Mouse (Mus musculus): ENCODE measurements around the gene Ybey. TPM values are rescaled to one million over a fixed set of nuclear protein-coding genes. Genes with fewer than 3 reads are reported as not detected.

The Ybey gene
- total RNA-seq (2021), result 1 to 10 TPM; 3.6 to 3.9 TPM
- long read RNA-seq, experiment 1, full-length matches to known transcripts, result 1 of 9 reads
- long read RNA-seq, experiment 1, partial matches to known transcripts, result 8 of 9 reads
- long read RNA-seq, experiment 1, other reads (novel, unspliced or antisense), result 0 of 9 reads
- long read RNA-seq, experiment 2, full-length matches to known transcripts, result 4 of 8 reads
- long read RNA-seq, experiment 2, partial matches to known transcripts, result 3 of 8 reads
- long read RNA-seq, experiment 2, other reads (novel, unspliced or antisense), result 1 of 8 reads

DNA sequence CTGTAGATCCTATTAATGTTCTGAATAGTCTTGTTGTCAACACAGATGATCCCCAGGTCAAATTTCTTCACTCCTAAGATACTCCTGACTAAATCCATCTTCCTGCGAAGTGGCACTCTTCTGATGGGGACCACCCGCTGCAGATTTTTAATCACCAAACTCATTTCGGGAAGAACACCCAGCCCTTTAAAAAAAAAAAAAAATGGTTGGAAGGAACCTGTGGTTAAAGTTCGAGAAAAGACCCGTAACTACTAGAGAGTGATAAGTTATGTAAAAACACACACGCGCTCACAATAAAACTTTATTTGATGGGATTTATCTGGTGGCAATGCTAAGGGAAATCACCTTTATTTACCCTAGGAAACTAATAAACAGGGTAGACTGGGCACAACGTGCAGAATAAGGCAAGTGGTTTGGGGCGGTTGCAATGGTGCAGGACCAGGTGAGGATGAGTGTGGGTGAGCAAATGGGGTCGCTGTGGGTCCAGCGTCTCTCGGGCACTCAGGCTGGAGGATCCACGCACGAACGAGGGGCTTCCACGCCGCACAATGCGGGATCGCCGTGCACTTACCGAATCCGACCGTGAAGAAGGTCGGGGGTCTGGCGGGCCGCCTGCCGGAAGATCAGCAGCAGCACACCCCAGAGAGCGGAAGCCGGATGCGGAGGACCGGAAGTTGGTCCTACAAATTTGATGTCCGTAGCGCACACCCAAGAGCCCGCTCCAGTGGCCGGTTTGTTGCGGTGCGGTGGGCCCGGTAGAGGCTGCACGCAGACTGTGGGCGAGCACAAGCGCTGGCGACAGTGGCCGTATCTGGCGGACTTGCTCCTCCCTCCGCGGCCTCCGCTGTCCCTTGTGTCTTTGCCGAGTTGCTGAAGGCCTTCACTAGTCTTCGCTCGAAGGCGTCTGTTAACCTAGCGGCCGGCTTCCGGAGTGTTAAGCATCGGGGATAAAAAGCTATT is at the start of gene Ybey, which contains the start of gene Mcm3ap:
Gene Ybey, minus strand, starts transcription at position 912 of the 960 bp plus-strand sequence.
Gene Mcm3ap, plus strand, starts transcription at position 725 of the 960 bp plus-strand sequence.
- DNase-seq, result peak; percentile 86

DNA sequence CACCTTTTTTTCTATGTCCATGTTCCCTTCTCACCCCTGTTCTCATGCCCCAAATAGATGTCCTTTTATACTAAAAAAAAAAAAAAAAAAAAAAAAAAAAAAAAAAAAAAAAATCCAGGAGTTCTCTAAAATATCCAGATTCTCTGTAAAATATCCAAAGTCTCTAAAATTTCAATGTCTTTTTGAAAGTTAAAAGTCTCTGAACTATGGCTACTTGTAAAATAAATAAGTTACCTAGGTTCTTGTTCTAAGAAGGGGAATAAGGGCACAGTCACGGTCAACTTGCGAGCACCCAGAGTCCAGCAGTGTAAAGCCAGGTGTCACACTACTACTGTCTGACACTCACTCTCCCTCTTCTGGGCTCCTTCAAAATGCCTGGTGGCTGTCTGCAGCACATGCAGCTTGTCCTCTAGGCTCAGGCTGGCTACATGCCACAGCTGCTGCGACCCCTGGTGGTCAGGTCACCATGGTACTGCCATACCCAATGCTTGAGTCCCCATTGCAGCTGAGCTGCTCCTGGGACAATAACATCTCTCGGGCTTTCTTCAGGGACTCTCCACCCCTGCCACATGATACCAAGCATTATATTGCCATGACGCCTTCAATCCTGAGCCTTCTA is 44.2 kb upstream of the Ybey start:
- peak; percentile 53 for DNase-seq

DNA sequence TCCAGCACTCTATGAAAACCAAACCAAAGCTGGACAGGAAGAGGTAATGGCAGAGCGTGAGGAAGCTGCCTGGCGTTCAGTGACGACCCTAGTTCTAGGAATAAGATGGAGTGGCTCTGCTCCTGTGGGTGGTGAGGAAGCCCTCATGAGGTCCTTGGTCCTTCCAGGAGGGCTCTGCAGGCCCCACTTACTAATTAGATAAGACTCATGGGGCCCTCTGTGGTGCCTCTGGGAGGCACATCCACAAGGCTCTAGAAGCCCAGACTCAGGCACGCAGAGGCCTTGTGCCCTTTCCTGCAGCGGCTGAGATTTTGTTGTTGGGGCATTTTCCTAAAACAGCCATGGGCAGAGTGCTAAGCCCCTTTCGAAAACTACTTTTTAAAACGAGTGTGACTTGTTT is 37.0 kb upstream of the Ybey start:
- no peak for DNase-seq

DNA sequence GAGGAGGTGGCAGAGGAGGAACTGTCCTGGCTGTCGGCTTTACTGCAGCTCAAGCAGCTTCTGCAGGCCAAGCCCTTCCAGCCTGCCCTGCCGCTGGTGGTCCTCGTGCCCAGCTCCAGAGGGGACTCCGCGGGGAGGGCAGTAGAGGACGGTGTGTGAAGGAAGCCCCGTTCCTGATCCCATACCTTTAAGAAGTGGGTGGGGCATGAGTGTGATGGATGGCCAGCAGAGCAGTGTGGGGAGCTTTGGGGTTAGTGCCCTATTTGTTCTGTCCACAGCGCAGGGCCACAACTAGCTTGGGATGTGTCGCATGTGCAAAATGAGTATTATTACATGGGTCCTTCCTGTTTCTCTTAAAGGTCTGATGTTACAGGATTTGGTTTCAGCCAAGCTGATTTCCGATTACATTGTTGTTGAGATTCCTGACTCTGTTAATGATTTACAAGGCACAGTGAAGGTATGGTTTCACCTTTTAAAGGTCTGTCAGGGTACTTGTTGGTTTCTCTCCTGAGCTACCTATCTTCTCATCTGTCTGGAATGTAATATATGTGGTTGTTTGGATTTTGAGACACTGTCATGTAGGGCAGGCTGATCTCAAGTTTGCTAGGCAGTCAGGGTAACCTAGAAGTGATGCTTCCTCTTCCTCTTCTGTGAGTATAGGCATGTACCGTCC is 35.5 kb upstream of the Ybey start:
- no peak for DNase-seq

DNA sequence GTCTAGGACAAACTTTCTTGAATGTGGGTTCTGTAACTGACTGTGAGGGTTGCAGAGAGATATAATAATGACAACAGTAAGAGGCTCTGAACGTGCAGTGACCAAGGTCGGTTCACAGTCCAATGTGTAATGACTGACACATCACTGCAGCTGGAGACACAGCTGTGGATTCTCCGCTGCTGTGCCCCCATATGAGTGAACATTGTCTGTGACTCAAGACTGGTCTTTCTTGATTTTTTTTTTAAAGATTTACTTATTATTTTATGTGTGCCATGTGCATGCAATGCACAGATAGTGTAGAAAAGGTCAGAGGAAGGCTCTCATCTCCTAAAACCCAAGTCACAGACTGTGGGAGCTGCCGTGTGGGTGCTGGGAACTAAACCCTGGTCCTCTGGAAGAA is 28.6 kb upstream of the Ybey start:
- DNase-seq, result no peak

DNA sequence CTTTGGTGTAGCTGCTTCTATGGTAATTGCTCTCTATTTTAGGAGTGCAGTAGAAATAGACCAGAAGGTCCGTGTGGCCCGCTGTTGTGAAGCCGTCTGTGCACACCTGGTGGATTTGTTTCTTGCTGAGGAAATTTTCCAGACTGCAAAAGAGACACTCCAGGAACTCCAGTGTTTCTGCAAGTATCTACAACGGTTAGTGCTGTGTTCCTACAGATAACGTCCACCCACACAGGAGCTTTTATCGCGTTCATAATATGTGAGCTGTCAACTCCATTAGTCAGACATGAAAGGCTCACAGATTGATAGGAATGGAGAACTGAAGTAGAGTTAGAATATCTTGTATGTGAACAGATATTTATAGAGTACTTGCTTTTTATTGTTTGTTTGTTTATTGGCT is 27.5 kb upstream of the Ybey start:
- no peak for DNase-seq

DNA sequence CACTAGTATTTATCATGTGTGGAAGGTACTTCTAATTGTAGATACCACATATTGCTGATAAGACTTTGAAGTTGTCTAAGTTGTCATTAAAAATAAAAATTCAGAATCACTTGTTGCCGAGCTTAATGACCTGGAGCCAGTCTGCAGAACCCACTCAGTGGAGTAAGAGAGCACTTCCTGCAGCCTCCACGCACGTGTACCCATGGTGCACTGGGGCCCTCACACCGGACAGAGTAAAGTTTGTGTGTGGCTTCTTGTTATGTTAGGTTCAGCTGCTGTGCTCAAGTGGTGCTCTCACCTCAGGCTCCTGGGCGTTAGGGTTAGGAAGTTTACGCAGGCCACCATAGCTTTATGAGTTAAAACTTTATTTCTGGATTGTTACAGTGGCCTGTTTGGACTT is 26.6 kb upstream of the Ybey start:
- DNase-seq, result no peak

DNA sequence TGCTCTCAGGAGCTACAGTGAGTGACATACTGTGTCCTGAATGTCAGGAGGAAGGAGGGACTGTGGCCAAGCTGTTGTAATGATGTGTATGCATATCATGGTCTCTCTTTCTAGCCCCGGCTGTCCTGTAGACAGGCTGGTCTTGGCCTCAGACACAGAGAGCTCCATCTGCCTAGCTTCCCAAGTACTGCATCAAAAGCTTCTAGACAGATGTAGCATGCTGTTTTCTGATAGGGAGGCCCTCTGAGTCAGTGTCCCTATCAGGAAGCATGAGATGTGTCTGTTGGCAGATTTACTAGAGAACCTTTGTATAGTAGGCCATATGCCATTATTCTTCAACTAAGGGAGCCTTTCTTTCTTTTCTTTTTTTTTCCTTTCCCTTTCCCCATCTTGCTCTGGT is 24.6 kb upstream of the Ybey start:
- no peak for DNase-seq

DNA sequence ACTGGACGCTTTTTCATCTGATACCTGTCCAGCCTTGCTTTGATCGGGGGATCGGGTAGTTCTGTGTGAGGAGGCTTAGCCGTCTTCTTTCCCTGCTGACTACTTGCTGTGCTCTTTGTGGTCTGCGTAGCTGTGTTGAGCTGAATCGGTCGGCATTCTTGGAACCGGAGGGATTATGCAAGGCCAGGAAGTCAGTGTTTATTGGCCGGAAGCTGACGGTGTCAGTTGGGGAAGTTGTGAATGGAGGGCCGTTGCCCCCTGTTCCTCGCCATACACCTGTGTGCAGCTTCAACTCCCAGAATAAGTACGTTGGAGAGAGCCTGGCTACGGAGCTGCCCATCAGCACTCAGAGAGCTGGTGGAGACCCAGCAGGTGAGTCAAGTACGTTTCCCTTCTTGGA is 20.3 kb upstream of the Ybey start:
- no peak for DNase-seq

DNA sequence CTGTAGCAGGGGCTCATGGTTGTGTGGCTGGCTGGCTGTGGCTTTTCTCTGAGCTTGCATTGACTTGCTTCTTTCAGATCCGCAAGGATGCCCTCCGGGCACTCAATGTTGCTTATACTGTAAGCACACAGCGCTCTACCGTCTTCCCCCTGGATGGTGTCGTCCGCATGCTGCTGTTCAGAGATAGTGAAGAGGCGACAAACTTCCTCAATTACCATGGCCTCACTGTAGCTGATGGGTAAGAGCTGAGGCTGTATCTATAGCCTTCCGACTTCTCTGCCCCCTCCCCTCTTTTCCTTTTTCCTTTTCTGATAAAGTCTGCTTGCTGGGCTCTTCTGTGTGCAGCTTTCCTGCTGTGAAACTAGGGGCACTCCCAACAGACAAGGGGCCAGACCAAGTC is 19.4 kb upstream of the Ybey start:
- no peak for DNase-seq

DNA sequence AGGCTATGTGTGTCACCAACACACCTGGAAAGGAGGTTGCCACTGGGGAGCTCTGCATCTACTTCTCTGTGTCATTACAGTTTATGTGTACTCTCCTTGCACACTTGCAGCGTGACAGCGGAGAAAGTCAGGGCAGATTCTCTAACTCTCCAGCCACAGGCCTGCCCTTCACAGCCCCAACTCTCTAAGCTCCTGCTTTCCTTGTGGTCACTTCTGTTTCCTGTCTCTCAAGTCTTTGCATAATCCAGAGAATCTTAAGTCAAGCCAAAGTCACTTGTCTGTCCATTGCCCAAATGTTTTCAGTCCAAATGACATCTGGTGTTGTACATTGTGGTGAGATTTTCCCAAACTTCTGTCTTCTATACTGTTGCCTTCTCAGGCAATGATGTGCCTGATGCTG is 17.4 kb upstream of the Ybey start:
- no peak for DNase-seq

DNA sequence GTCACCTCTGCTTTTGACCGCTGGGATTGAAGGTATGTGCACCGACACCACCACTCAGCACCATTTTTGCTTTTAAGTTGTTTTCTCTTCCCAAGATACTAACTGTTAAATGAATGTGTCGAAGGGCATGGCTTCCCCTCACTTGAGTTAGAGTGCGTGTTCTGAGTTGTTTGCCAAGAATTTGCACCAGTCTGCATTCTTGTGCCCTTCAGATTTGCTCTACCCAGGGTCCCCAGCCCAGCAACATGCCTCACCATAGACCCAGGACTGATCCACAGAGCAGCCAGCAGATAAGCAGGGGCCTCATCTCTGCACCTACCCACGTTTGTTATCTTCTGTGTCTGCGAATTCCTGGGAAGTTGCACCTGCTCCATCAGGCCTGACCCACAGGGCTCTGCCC is 12.6 kb upstream of the Ybey start:
- DNase-seq, result no peak

DNA sequence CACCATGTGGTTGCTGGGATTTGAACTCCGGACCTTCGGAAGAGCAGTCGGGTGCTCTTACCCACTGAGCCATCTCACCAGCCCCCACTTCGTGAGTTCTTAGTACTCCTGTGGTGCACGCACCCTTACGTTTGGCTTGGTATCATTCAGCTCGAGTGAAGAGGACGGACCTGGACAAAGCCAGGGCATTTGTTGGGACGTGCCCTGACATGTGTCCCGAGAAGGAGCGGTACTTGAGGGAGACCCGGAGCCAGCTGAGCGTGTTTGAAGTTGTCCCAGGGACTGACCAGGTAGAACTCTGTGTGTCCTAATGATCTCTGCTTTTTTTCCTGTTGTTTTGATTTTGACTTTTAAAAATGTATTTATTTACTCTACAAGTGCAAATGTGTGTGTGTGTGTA is 11.9 kb upstream of the Ybey start:
- DNase-seq, result no peak

DNA sequence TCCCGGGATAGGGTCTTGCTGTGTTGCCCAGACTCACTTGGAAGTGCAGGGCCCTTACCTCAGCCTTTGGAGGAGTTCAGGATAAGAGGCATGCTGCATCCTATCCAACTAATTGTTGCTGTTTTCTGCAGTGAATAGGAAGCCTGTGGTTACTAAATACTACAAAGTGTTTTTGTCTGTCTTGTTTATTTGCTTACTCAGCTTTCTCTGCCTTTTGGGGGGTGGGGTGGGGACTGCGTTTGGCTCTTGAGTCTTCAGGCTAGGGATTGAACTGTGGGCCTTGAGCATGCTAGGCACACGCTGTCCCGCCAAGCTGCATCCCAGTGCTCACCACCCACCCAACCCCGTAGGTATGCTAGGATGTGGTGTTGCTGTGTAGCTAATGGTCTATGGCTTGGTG is 4.8 kb upstream of the Ybey start:
- DNase-seq, result no peak

DNA sequence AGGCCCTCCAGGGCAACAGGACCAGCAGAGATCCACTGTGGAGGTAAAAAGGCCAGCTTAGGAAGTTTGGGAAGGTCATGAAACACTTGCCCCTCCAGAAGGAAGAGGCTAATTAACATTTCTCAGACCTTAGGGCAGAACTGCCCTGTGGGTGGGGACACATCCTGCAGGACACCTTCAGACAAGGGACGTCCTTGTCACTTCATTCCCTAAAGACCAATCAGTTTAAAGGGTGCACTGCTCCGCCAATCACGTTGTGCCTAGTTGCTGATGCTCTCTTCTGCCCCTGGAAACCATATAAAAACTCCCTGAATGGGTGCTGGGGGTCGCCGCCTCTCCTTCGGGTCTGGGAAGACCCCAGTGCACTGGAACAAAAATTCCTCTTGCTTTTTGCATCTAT is 6.2 kb downstream of the Ybey start:
- no peak for DNase-seq

DNA sequence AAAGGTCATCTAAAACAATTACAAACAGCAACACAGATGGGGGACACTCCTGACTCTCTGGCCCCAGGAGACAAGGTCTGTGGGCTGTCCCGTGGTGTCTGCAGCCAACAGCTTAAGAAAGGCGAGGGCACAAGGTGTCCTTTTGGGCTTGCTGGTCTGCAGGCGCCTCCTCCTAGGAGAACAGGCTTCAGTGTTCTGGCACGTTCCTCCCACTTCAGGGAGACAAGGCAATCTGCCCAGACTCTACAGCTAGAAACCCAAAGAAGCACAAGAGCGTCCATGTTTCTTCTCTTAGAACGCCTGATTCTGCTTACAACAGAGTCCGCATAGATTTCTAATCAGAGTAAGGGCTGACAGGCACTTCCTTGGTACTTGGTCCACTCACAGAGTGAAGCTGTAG is 6.6 kb downstream of the Ybey start:
- DNase-seq, result no peak

DNA sequence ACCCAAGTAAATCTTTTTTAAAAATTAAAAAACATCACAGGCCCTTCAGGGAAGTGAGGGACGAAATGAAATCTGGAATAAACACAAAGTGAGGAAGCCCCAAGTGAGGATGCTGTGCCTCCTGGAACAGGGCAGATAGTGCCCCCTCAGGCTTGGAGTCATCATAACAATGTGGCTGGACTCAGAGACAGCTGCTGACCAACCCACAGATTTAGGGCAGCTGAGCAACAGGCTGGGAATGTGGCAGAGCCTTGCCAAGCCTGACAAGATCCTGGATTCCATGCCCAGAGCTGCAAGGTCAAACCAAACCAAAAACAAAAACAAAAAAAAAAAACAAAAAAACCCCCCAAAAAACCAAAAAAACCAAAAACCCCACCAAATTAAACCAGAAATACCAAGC is 7.7 kb downstream of the Ybey start:
- DNase-seq, result no peak

DNA sequence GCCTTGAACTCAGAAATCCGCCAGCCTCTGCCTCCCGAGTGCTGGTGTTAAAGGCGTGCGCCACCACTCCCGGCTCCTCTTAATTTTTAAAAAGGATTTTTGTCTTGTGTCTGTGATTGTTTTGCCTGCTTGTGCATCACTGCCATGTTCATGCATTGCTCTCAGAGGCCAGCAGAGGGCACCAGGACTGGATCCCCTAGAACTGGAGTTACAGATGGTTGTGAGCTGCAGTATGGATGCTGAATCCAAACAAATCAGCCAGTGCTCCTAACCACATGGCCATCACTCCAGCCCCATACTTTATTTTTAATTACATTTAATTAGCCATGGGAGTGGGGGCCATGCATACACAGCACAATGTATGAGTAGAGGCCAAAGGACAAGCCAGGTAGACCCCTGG is 13.6 kb downstream of the Ybey start:
- DNase-seq, result no peak

DNA sequence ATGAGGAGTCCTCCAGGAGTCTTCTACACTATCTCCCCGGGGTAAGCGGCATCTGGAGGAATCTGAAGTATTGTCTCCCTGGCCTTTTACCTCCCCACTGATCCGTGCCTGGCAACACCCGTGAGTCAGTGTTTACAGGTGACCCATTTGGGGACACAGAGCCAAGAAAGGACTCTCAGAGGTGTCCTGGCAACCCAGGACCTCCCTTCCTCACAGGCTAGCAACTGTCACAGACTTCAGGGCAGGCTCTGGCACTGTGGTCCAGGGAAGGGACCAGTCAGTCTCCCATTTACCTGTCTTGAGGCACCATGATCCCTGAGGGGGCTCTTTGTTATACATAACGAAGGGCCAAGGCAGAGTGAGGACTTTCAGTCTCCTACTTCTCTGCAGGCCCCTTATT is 20.1 kb downstream of the Ybey start, which contains the start of gene 2610028H24Rik:
Gene 2610028H24Rik, plus strand, starts transcription at position 231 of the 400 bp plus-strand sequence.
- DNase-seq, result no peak

DNA sequence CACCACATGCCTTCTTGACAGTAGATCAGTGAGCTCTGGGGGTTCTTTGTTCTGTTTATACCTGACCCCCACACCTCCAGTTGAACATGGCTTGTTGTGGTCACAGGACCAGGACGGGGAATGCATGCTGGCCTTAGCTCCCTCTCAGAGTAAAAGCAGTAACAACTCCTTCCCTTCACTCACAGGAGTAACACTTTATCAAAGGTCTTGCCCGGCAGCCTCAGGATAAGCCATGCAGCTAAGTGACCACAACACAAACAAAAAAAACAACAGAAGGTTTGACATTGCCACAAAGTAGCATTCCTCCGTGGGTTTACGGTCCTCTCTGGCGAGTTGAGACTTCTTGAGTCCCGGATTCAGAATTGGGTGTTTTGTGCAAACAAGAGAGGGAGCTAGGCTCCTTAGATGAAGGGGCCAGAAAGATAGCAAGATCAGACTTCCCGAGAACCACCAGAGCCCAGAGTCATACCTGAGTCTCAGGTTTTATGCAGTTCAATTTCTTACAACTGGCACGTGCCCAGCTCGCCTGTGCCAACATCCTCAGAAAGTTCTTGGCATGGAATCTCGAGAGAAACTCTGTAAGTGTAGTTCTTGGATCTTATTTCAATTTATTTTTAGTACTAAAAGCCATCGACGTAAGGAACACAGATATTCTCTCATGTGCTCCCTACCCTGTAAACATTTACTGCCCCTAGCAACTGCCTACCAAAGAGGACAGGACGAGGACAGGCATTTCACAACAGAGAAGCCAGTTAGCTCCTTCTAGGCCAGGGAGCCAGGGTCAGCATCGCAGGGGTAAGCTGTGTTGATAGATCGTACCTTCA is 21.3 kb downstream of the Ybey start:
- DNase-seq, result peak; percentile 52

DNA sequence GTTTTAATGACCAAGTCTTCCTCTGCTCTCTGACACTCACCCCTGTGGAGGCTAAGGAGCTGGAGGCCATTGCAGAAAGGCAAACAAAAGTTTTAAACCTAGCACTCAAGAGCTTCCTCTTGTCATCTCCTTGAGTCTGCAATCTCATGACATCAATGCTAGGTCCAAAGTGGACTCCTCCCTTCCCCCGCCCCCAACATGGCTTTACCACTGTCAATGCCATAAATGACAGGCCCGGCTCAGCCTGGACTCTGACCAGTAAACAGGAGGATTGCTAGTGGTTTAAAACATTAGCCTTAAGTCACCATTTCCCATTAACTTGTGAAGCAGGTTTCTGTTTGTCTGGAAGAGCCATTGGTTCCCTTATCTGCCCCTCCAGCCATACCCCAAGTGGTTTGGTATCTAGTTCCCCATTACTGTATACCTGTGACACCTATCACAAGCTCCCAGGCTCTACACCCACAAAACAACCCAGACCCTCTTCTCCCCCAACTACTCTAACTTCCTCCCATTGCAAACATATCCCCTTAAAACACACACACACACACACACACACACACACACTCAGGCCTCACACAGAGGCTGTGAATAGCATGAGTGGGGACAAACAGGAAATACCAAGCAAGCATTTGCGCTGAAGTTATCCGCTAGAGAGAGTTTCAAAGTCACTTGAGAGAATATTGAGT is 22.8 kb downstream of the Ybey start:
- DNase-seq, result no peak
